Mouse (Mus musculus) embryonic facial prominence, embryonic 10.5 days (tissue): ENCODE results near the gene Trim16. TPM values are rescaled to one million over a fixed set of nuclear protein-coding genes. Genes with fewer than 3 reads are reported as not detected.
A peak's percentile ranks its signal among the peaks of the same experiment; 100 is the strongest.

Experiments
- DNase-seq: peaks from one replicate; pipeline ENCODE4 v3.0.0-alpha.2; 2017; ENCODE audit warnings: low spot score
- H3K27ac ChIP-seq: fragments of 300-500 bp; sonication (generic); replicated peaks from 2 replicates; pipeline ENCODE4 v1.5.1; 2016; ENCODE audit warnings: mild to moderate bottlenecking
- H3K27me3 ChIP-seq: fragments of 300-500 bp; sonication (generic); replicated peaks from 2 replicates; pipeline ENCODE4 v1.6.1; 2016; ENCODE audit warnings: low read depth, mild to moderate bottlenecking; ENCODE audit not compliant: poor library complexity, severe bottlenecking
- H3K36me3 ChIP-seq: fragments of 300-500 bp; sonication (generic); replicated peaks from 2 replicates; pipeline ENCODE4 v1.6.1; 2016; ENCODE audit warnings: mild to moderate bottlenecking, moderate library complexity
- H3K4me1 ChIP-seq: fragments of 300-500 bp; sonication (generic); 2 replicates; pipeline ENCODE4 v1.6.1; 2016
- H3K4me3 ChIP-seq: fragments of 300-500 bp; sonication (generic); 2 replicates; pipeline ENCODE4 v1.5.1; 2016; ENCODE audit warnings: mild to moderate bottlenecking, moderate library complexity
- H3K9me3 ChIP-seq: fragments of 300-500 bp; sonication (generic); 2 replicates; pipeline ENCODE4 v1.6.1; 2016; ENCODE audit warnings: mild to moderate bottlenecking
- whole genome bisulfite sequencing: fragments of 180-500 bp; shearing (Covaris S2); methylation state at CpG from one replicate; pipeline ENCODE4 v1.1.7; 2016; 5-methylcytosine and 5-hydroxymethylcytosine counted together
- polyA plus RNA-seq: library from polyadenylated mRNA; unstranded; fragments of >200 nt; fragmentation: Nextera tagmentation; extraction: Ambion mirVana; gene quantifications from 2 replicates; pipeline ENCODE4 v1.2.1, GENCODE M21; 2016

Trim16 gene
- polyA plus RNA-seq, 1 experiment from 2014 or later = 3.7 TPM

- H3K36me3 ChIP-seq = no peaks in the 10 kb centered on the region
- no peak overlapping the region for H3K4me3 ChIP-seq
- no peaks in the 10 kb centered on the region for H3K9me3 ChIP-seq
- H3K4me1 ChIP-seq = peaks cover 23% of the 10 kb centered on the region
- 84% methylated on average over 6 of the region's 6 CpGs for WGBS
- no peak overlapping the region for H3K27ac ChIP-seq
- DNase-seq = no peak
- H3K27me3 ChIP-seq = 0 out of 2 replicates have a peak, but pooled peaks cover 18% of the 10 kb centered on the region
Measured at GRCm38 (mm10) chr11:62816591-62816990, 3.4 kb upstream of the Trim16 start.

GRCm38 (mm10) chr11:62819059-62819686 is 858 bp upstream of the Trim16 start:
- no peak overlapping the region for H3K4me3 ChIP-seq
- no peaks in the 10 kb centered on the region for H3K36me3 ChIP-seq
- no peaks in the 10 kb centered on the region for H3K9me3 ChIP-seq
- H3K27me3 ChIP-seq = 0 out of 2 replicates have a peak, but pooled peaks cover 18% of the 10 kb centered on the region
- no peak for DNase-seq
- peaks cover 24% of the 10 kb centered on the region for H3K4me1 ChIP-seq
- WGBS = 91% methylated on average over 8 of the region's 8 CpGs
- no peak overlapping the region for H3K27ac ChIP-seq

GRCm38 (mm10) chr11:62820661-62821437 is 818 bp downstream of the Trim16 start:
- DNase-seq = peak; percentile 33

GRCm38 (mm10) chr11:62821893-62822292 is 1.9 kb downstream of the Trim16 start:
- no peaks in the 10 kb centered on the region for H3K36me3 ChIP-seq
- H3K4me1 ChIP-seq = peaks cover 24% of the 10 kb centered on the region
- 67% methylated on average over 5 of the region's 5 CpGs for whole genome bisulfite sequencing
- 0 out of 2 replicates have a peak overlapping the region, but pooled peaks have one; percentile 5 for H3K4me3 ChIP-seq
- no peak for DNase-seq
- H3K27me3 ChIP-seq = 0 out of 2 replicates have a peak, but pooled peaks cover 18% of the 10 kb centered on the region
- no peaks in the 10 kb centered on the region for H3K9me3 ChIP-seq
- H3K27ac ChIP-seq = no peak overlapping the region

More at GRCm38 (mm10) chr11:62820661-62821437, 818 bp downstream of the Trim16 start:
- Histone ChIP-seq H3K27me3 (0 out of 2 replicates have a peak, but pooled peaks cover 18% of the 10 kb centered on the region), H3K9me3 (no peaks in the 10 kb centered on the region), H3K36me3 (no peaks in the 10 kb centered on the region), H3K4me3 (peak overlapping the region; percentile 55), H3K27ac (peak overlapping the region; percentile 77), H3K4me1 (peaks cover 24% of the 10 kb centered on the region)
- WGBS = 20% methylated on average over 16 of the region's 16 CpGs

GRCm38 (mm10) chr11:62824211-62824610 is 4.2 kb downstream of the Trim16 start:
- H3K27ac ChIP-seq = no peak overlapping the region
- no peak for DNase-seq
- peaks cover 24% of the 10 kb centered on the region for H3K4me1 ChIP-seq
- no peaks in the 10 kb centered on the region for H3K36me3 ChIP-seq
- 0 out of 2 replicates have a peak, but pooled peaks cover 8% of the 10 kb centered on the region for H3K27me3 ChIP-seq
- 74% methylated on average over 7 of the region's 7 CpGs for WGBS
- H3K9me3 ChIP-seq = no peaks in the 10 kb centered on the region
- no peak overlapping the region for H3K4me3 ChIP-seq

GRCm38 (mm10) chr11:62825222-62826105 is 5.4 kb downstream of the Trim16 start:
- H3K9me3 ChIP-seq = no peaks in the 10 kb centered on the region
- H3K27me3 ChIP-seq = 0 out of 2 replicates have a peak, but pooled peaks cover 5% of the 10 kb centered on the region
- 81% methylated on average over 9 of the region's 9 CpGs for WGBS
- no peak overlapping the region for H3K27ac ChIP-seq
- no peak for DNase-seq
- H3K4me3 ChIP-seq = no peak overlapping the region
- no peaks in the 10 kb centered on the region for H3K36me3 ChIP-seq
- H3K4me1 ChIP-seq = peaks cover 11% of the 10 kb centered on the region

- no peak overlapping the region for H3K4me3 ChIP-seq
- H3K9me3 ChIP-seq = no peaks in the 10 kb centered on the region
- WGBS = 74% methylated on average over 6 of the region's 6 CpGs
- peaks cover 4% of the 10 kb centered on the region for H3K4me1 ChIP-seq
- no peak for DNase-seq
- H3K27me3 ChIP-seq = no peaks in the 10 kb centered on the region
- no peaks in the 10 kb centered on the region for H3K36me3 ChIP-seq
- H3K27ac ChIP-seq = no peak overlapping the region
Measured at GRCm38 (mm10) chr11:62826106-62826733, 6.2 kb downstream of the Trim16 start.

GRCm38 (mm10) chr11:62827135-62827534 is 7.1 kb downstream of the Trim16 start:
- no peak for DNase-seq
- no peak overlapping the region for H3K27ac ChIP-seq
- H3K27me3 ChIP-seq = no peaks in the 10 kb centered on the region
- no peak overlapping the region for H3K4me3 ChIP-seq
- no peaks in the 10 kb centered on the region for H3K36me3 ChIP-seq
- H3K9me3 ChIP-seq = no peaks in the 10 kb centered on the region
- no peaks in the 10 kb centered on the region for H3K4me1 ChIP-seq
- WGBS = 89% methylated on average over 4 of the region's 4 CpGs

- no peaks in the 10 kb centered on the region for H3K9me3 ChIP-seq
- 82% methylated on average over 3 of the region's 3 CpGs for WGBS
- no peaks in the 10 kb centered on the region for H3K27me3 ChIP-seq
- H3K4me3 ChIP-seq = no peak overlapping the region
- H3K4me1 ChIP-seq = no peaks in the 10 kb centered on the region
- H3K36me3 ChIP-seq = no peaks in the 10 kb centered on the region
- DNase-seq = no peak
- H3K27ac ChIP-seq = no peak overlapping the region
Measured at GRCm38 (mm10) chr11:62827911-62828310, 7.9 kb downstream of the Trim16 start.

- Histone ChIP-seq H3K27ac (no peak overlapping the region), H3K4me1 (no peaks in the 10 kb centered on the region), H3K36me3 (no peaks in the 10 kb centered on the region), H3K27me3 (no peaks in the 10 kb centered on the region), H3K4me3 (no peak overlapping the region), H3K9me3 (no peaks in the 10 kb centered on the region)
- DNase-seq = no peak
- WGBS = 88% methylated on average over 2 of the region's 2 CpGs
Measured at GRCm38 (mm10) chr11:62830387-62830786, 10.4 kb downstream of the Trim16 start.

GRCm38 (mm10) chr11:62831906-62832305 is 11.9 kb downstream of the Trim16 start:
- H3K36me3 ChIP-seq = no peaks in the 10 kb centered on the region
- H3K4me3 ChIP-seq = no peak overlapping the region
- no peaks in the 10 kb centered on the region for H3K27me3 ChIP-seq
- no peak overlapping the region for H3K27ac ChIP-seq
- H3K4me1 ChIP-seq = no peaks in the 10 kb centered on the region
- no peak for DNase-seq
- H3K9me3 ChIP-seq = no peaks in the 10 kb centered on the region

- Histone ChIP-seq H3K4me1 (peaks cover 24% of the 10 kb centered on the region), H3K36me3 (no peaks in the 10 kb centered on the region), H3K4me3 (no peak overlapping the region), H3K27me3 (no peaks in the 10 kb centered on the region), H3K27ac (no peak overlapping the region), H3K9me3 (no peaks in the 10 kb centered on the region)
- 92% methylated on average over 5 of the region's 5 CpGs for WGBS
- DNase-seq = no peak
Measured at GRCm38 (mm10) chr11:62844562-62844961, 24.5 kb downstream of the Trim16 start.
